Mouse (Mus musculus) hindbrain, embryonic 11.5 days (tissue): ENCODE measurements around the gene Hmgxb4. TPM values are rescaled to one million over a fixed set of nuclear protein-coding genes. Genes with fewer than 3 reads are reported as not detected.

Experiments used
- ATAC-seq: fragments of 200-750 bp; cut with Nextera tagmentation; 2 replicates; pipeline ENCODE4 v1.8.0; 2017; ENCODE audit warnings: mild to moderate bottlenecking, moderate TSS enrichment, moderate library complexity; ENCODE audit not compliant: low FRiP score
- DNase-seq: peaks from one replicate; pipeline ENCODE4 v3.0.0-alpha.2; 2015; ENCODE audit warnings: low spot score
- H3K27ac ChIP-seq: fragments of 300-500 bp; sonication (generic); 2 replicates; pipeline ENCODE4 v1.5.1; 2014; ENCODE audit warnings: mild to moderate bottlenecking, low read depth, low read length
- H3K27me3 ChIP-seq: fragments of 300-500 bp; sonication (generic); 2 replicates; pipeline ENCODE4 v1.6.1; 2014; ENCODE audit warnings: mild to moderate bottlenecking, low read length, moderate library complexity, mixed read lengths; ENCODE audit not compliant: control insufficient read depth, insufficient read depth
- H3K36me3 ChIP-seq: fragments of 300-500 bp; sonication (generic); 2 replicates; pipeline ENCODE4 v1.6.1; 2014; ENCODE audit warnings: mild to moderate bottlenecking, low read length, moderate library complexity, mixed read lengths; ENCODE audit not compliant: control insufficient read depth, insufficient read depth
- H3K4me1 ChIP-seq: fragments of 300-500 bp; sonication (generic); replicated peaks from 2 replicates; pipeline ENCODE4 v1.6.1; 2014; ENCODE audit warnings: low read length, mixed read lengths; ENCODE audit not compliant: control insufficient read depth, insufficient read depth
- H3K4me2 ChIP-seq: fragments of 300-500 bp; sonication (generic); replicated peaks from 2 replicates; pipeline ENCODE4 v1.6.1; 2014; ENCODE audit warnings: mild to moderate bottlenecking, low read depth, low read length
- H3K4me3 ChIP-seq: fragments of 300-500 bp; sonication (generic); 2 replicates; pipeline ENCODE4 v1.5.1; 2014; ENCODE audit warnings: low read depth, low read length
- H3K9ac ChIP-seq: fragments of 300-500 bp; sonication (generic); 2 replicates; pipeline ENCODE4 v1.6.1; 2014; ENCODE audit warnings: low read depth, low read length
- H3K9me3 ChIP-seq: fragments of 300-500 bp; sonication (generic); 2 replicates; pipeline ENCODE4 v1.6.1; 2016; ENCODE audit warnings: low read length; ENCODE audit not compliant: control insufficient read depth
- WGBS: fragments of 180-500 bp; shearing (Covaris S2); extraction: QIAGEN DNeasy Blood & Tissue Kit; methylation state at CpG from one replicate; pipeline ENCODE4 v1.1.7; 2014; 5-methylcytosine and 5-hydroxymethylcytosine counted together
- polyA plus RNA-seq: library from polyadenylated mRNA; unstranded; fragments of >200 nt; fragmentation: Nextera tagmentation; extraction: Ambion mirVana; gene quantifications from 2 replicates; pipeline ENCODE4 v1.2.1, GENCODE M21; 2014

Hmgxb4 gene
- polyA plus RNA-seq, 1 experiment from 2014 or later = 56.1 TPM

GRCm38 (mm10) chr8:75032961-75033360 lies 39.8 kb downstream of the Hmgxb4 start:
- no peak overlapping the region for H3K27ac ChIP-seq
- 74% methylated on average over 5 of the region's 5 CpGs for WGBS
- no peaks in the 10 kb centered on the region for H3K27me3 ChIP-seq
- H3K4me3 ChIP-seq = peak overlapping the region; percentile 64
- H3K4me1 ChIP-seq = no peaks in the 10 kb centered on the region
- ATAC-seq = no peak
- H3K9ac ChIP-seq = no peak overlapping the region
- no peaks in the 10 kb centered on the region for H3K9me3 ChIP-seq
- H3K36me3 ChIP-seq = no peaks in the 10 kb centered on the region
- H3K4me2 ChIP-seq = peak overlapping the region; percentile 40
- DNase-seq = no peak

DNA sequence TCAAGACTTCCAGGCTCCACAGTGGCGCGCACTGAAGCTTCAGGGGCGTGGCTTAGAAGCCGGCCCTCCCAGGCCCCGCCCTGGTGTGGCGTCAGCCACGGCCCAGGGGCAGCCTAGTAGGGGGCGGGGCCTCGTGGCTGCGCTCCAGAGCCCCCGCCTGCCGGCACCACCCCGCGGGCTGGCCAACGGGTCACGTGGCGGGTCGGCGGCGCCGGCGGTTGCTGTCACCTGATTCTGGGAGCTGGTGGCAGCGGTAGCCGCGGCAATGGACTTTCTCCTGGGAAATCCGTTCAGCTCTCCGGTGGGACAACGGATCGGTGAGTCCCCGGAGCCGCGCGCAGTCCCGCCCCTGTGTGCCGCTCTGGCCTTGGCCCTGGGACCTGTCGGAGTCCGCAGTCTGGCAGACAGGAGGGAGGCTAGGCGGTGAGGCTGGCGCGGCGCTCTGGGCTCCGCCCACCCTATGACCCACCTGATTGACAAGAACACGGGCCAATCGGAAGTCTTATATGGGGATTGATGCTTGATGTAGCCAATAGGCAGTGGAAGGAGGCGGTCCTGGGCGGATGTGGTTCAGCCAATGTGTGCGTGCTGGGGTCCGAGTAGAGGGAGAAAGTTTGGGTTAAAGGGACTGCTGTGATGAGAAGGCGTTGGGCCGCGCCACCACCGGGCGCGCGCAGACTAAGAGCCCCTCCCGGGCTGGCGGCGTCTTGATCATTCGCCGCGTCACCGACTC lies 40.5 kb downstream of the Hmgxb4 start, which contains the start of gene Tom1:
Tom1 (plus strand) TSS at position 195 of the 733 bp plus-strand sequence.
- ATAC-seq (peak; percentile 99), DNase-seq (peak; percentile 99)
- Histone ChIP-seq H3K9ac (peak within 1 kb of the TSS; percentile 62), H3K4me3 (peak within 1 kb of the TSS; percentile 64), H3K4me2 (peak within 1 kb of the TSS; percentile 57), H3K9me3 (no peaks in the 10 kb centered on the region), H3K36me3 (no peaks in the 10 kb centered on the region), H3K27ac (peak within 1 kb of the TSS; percentile 70), H3K4me1 (no peaks in the 10 kb centered on the region), H3K27me3 (no peaks in the 10 kb centered on the region)
- under 1% methylated on average over 59 of the region's 62 CpGs for WGBS

DNA sequence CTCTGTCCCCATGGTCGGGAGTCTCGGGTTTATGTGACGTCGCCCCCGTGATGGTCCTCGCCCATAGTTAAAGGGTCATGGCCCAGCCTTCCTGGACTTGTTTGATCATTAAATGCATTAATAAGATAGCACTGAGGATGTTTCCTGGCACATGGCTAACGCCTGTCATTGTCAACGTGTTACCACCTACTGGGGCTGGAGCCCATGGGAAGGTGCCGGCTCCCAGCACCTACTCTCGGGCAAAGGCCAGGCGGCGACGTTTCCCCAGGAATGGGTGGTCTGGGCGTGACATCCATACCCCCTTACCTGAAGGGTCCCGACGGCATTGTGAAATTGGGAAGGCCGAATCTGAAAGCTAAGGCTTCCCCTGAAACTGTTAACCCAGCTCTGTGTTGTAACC lies 41.1 kb downstream of the Hmgxb4 start:
- H3K27me3 ChIP-seq = no peaks in the 10 kb centered on the region
- peak overlapping the region; percentile 49; the same call in 1 of the 2 replicates for H3K9ac ChIP-seq
- H3K4me3 ChIP-seq = peak overlapping the region; percentile 64
- WGBS = 2% methylated on average over 17 of the region's 17 CpGs
- H3K27ac ChIP-seq = no peak overlapping the region
- ATAC-seq = no peak
- no peaks in the 10 kb centered on the region for H3K4me1 ChIP-seq
- no peak for DNase-seq
- H3K4me2 ChIP-seq = peak overlapping the region; percentile 57
- H3K36me3 ChIP-seq = no peaks in the 10 kb centered on the region
- H3K9me3 ChIP-seq = no peaks in the 10 kb centered on the region

GRCm38 (mm10) chr8:75035640-75036039 lies 42.5 kb downstream of the Hmgxb4 start:
- H3K9ac ChIP-seq = no peak overlapping the region
- H3K9me3 ChIP-seq = no peaks in the 10 kb centered on the region
- no peak overlapping the region for H3K4me2 ChIP-seq
- H3K4me1 ChIP-seq = no peaks in the 10 kb centered on the region
- no peak overlapping the region for H3K4me3 ChIP-seq
- DNase-seq = no peak
- H3K27ac ChIP-seq = no peak overlapping the region
- ATAC-seq = no peak
- no peaks in the 10 kb centered on the region for H3K27me3 ChIP-seq
- no peaks in the 10 kb centered on the region for H3K36me3 ChIP-seq

DNA sequence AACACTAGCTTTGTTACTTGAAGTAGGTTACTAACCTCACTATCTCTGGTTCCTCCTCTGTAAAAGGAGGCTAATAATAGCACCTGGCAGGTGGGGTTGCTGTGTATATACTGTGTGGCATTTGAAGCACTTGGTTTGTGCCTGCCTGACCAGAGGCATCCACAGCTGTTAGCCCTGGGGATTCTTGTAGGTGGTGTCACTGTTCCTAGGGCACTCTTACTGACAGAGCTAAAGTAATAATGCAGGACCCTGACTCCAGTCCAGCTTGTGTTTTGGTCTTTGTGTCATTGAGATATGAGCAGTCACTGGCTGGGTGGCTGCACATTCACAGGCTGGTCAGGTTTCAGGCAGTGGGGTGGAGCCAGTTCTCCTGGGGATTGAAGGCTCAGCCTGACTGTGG lies 45.3 kb downstream of the Hmgxb4 start:
- H3K9me3 ChIP-seq = no peaks in the 10 kb centered on the region
- H3K4me1 ChIP-seq = no peaks in the 10 kb centered on the region
- H3K27me3 ChIP-seq = no peaks in the 10 kb centered on the region
- no peaks in the 10 kb centered on the region for H3K36me3 ChIP-seq
- no peak overlapping the region for H3K27ac ChIP-seq
- DNase-seq (no peak), ATAC-seq (no peak)
- H3K9ac ChIP-seq = no peak overlapping the region
- no peak overlapping the region for H3K4me2 ChIP-seq
- no peak overlapping the region for H3K4me3 ChIP-seq

DNA sequence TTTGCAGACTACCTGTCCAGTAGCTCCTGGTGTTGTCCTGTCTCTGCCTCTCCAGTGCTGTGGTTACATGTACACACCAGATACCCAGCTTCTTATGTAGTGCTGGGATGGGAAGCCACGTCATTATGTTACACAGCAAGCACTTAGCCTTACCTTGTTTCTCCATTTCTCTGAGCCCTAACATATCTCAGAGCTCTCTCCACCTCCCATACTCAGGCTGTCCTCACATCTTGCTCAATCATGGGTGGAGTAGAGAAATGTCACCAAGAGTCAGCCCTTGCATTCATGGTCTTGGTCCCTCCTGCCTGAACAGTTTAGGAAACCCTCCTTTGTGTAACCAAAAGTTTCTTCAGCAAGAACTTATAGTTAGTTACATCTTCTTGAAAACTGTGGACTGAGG lies 46.6 kb downstream of the Hmgxb4 start:
- DNase-seq (no peak), ATAC-seq (no peak)
- no peaks in the 10 kb centered on the region for H3K36me3 ChIP-seq
- WGBS = 94% methylated on average over 1 of the region's 1 CpGs
- H3K4me2 ChIP-seq = no peak overlapping the region
- H3K4me1 ChIP-seq = no peaks in the 10 kb centered on the region
- no peak overlapping the region for H3K9ac ChIP-seq
- H3K27me3 ChIP-seq = no peaks in the 10 kb centered on the region
- no peaks in the 10 kb centered on the region for H3K9me3 ChIP-seq
- no peak overlapping the region for H3K27ac ChIP-seq
- no peak overlapping the region for H3K4me3 ChIP-seq

- Histone ChIP-seq H3K36me3 (no peaks in the 10 kb centered on the region), H3K9ac (no peak overlapping the region), H3K27ac (no peak overlapping the region), H3K27me3 (no peaks in the 10 kb centered on the region), H3K4me3 (no peak overlapping the region), H3K4me1 (no peaks in the 10 kb centered on the region), H3K9me3 (no peaks in the 10 kb centered on the region), H3K4me2 (no peak overlapping the region)
- ATAC-seq (no peak), DNase-seq (no peak)
- 90% methylated on average over 2 of the region's 2 CpGs for WGBS
These were observed 49.0 kb downstream of the Hmgxb4 start for GRCm38 (mm10) chr8:75042171-75042570.

DNA sequence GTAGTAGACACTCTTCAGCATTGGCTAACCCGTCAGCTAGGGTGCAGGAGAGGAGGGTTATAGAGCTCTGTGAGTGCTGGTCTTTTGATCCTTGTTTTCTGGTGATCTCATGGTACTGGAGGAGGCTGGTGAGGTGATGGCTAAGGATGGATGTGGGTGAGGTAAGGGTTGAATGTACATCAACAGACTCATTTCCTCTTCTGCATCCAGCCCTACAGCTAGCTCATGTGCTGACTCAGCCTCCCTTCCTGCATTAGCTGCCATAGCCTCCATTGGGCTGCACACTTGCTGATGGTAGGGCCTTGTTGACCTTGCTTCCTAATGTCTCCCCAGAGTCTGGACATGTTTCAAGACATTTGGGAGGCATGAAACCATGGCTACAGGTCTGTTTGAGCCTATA lies 49.8 kb downstream of the Hmgxb4 start:
- no peak for ATAC-seq
- Histone ChIP-seq H3K9ac (no peak overlapping the region), H3K4me3 (no peak overlapping the region), H3K4me2 (no peak overlapping the region), H3K27ac (no peak overlapping the region), H3K27me3 (no peaks in the 10 kb centered on the region), H3K4me1 (no peaks in the 10 kb centered on the region), H3K9me3 (no peaks in the 10 kb centered on the region), H3K36me3 (no peaks in the 10 kb centered on the region)
- no peak for DNase-seq
- WGBS = 88% methylated on average over 1 of the region's 1 CpGs

- Histone ChIP-seq H3K4me2 (no peak overlapping the region), H3K27ac (no peak overlapping the region), H3K4me1 (no peaks in the 10 kb centered on the region), H3K9ac (no peak overlapping the region), H3K27me3 (no peaks in the 10 kb centered on the region), H3K36me3 (no peaks in the 10 kb centered on the region), H3K4me3 (no peak overlapping the region), H3K9me3 (no peaks in the 10 kb centered on the region)
- no peak for DNase-seq
- WGBS = 100% methylated on average over 1 of the region's 1 CpGs
- no peak for ATAC-seq
These were observed 53.1 kb downstream of the Hmgxb4 start for GRCm38 (mm10) chr8:75046303-75046702.
